Mouse (Mus musculus): ENCODE measurements at regions not wholly inside any gene's neighbourhood (a gene's known extent, or its start where the extent isn't known, plus 50 kb on each side); places are given as distances from the start of the nearest gene placed in this dataset.

- no peak for ATAC-seq (ENCODE audit: poor library complexity, severe bottlenecking)
Measured at GRCm38 (mm10) chrX:11959871-11960552, 200.1 kb downstream of the Bcor start.

- ATAC-seq (ENCODE audit: poor library complexity, severe bottlenecking): peak; percentile 51
Measured at GRCm38 (mm10) chrX:11961350-11961749, 198.8 kb downstream of the Bcor start.

GRCm38 (mm10) chrX:11964428-11964827 is 195.7 kb downstream of the Bcor start:
- no peak for ATAC-seq (ENCODE audit: poor library complexity, severe bottlenecking)

GRCm38 (mm10) chrX:11978679-11979078 is 181.5 kb downstream of the Bcor start:
- ATAC-seq (ENCODE audit: poor library complexity, severe bottlenecking): no peak

- ATAC-seq (ENCODE audit: poor library complexity, severe bottlenecking): no peak
Measured at GRCm38 (mm10) chrX:11983276-11983675, 176.9 kb downstream of the Bcor start.
